Mouse (Mus musculus) gastrocnemius, postnatal 10 days (tissue): ENCODE measurements at regions not wholly inside any gene's neighbourhood (a gene's known extent, or its start where the extent isn't known, plus 50 kb on each side); places are given as distances from the start of the nearest gene placed in this dataset.

Experiments used
- DNase-seq: peaks from one replicate; pipeline ENCODE4 v3.0.0; 2021; ENCODE audit warnings: mixed read lengths

- DNase-seq, result no peak
These were observed 217.1 kb upstream of the Fam241a start for GRCm38 (mm10) chr3:128113209-128113608.

GRCm38 (mm10) chr3:128110406-128110805 lies 214.3 kb upstream of the Fam241a start:
- DNase-seq, result no peak

GRCm38 (mm10) chr3:128104516-128104915 lies 208.4 kb upstream of the Fam241a start:
- no peak for DNase-seq

- no peak for DNase-seq
These were observed 196.9 kb upstream of the Fam241a start for GRCm38 (mm10) chr3:128093046-128093445.

GRCm38 (mm10) chr3:128088207-128088606 lies 192.1 kb upstream of the Fam241a start:
- no peak for DNase-seq

GRCm38 (mm10) chr3:128087163-128087562 lies 191.0 kb upstream of the Fam241a start:
- DNase-seq, result no peak

GRCm38 (mm10) chr3:128082463-128082862 lies 186.3 kb upstream of the Fam241a start:
- DNase-seq, result no peak

GRCm38 (mm10) chr3:128081430-128081829 lies 185.3 kb upstream of the Fam241a start:
- DNase-seq, result no peak

- DNase-seq, result no peak
These were observed 171.7 kb upstream of the Fam241a start for GRCm38 (mm10) chr3:128067861-128068260.

- no peak for DNase-seq
These were observed 157.9 kb upstream of the Fam241a start for GRCm38 (mm10) chr3:128054031-128054430.

GRCm38 (mm10) chr3:128043709-128044108 lies 147.6 kb upstream of the Fam241a start:
- DNase-seq, result no peak

GRCm38 (mm10) chr3:128040407-128041115 lies 144.4 kb upstream of the Fam241a start:
- DNase-seq, result no peak

- DNase-seq, result no peak
These were observed 143.1 kb upstream of the Fam241a start for GRCm38 (mm10) chr3:128039185-128039584.

- no peak for DNase-seq
These were observed 140.4 kb upstream of the Fam241a start for GRCm38 (mm10) chr3:128036538-128036937.

GRCm38 (mm10) chr3:128030352-128030751 lies 134.2 kb upstream of the Fam241a start:
- no peak for DNase-seq

- no peak for DNase-seq
These were observed 133.4 kb upstream of the Fam241a start for GRCm38 (mm10) chr3:128029565-128029915.

- DNase-seq, result no peak
These were observed 132.9 kb upstream of the Fam241a start for GRCm38 (mm10) chr3:128028856-128029564.

GRCm38 (mm10) chr3:128024856-128025255 lies 128.7 kb upstream of the Fam241a start:
- no peak for DNase-seq

- DNase-seq, result no peak
These were observed 118.8 kb upstream of the Fam241a start for GRCm38 (mm10) chr3:128014909-128015308.

GRCm38 (mm10) chr3:128002905-128003641 lies 106.9 kb upstream of the Fam241a start:
- DNase-seq, result no peak

GRCm38 (mm10) chr3:128001924-128002501 lies 105.9 kb upstream of the Fam241a start:
- DNase-seq, result peak; percentile 33

- DNase-seq, result no peak
These were observed 99.6 kb upstream of the Fam241a start for GRCm38 (mm10) chr3:127995678-127996077.

- no peak for DNase-seq
These were observed 91.5 kb upstream of the Fam241a start for GRCm38 (mm10) chr3:127987583-127987982.
